ENCODE assay signal across 16 mouse cellular contexts in the genomic region with DNA sequence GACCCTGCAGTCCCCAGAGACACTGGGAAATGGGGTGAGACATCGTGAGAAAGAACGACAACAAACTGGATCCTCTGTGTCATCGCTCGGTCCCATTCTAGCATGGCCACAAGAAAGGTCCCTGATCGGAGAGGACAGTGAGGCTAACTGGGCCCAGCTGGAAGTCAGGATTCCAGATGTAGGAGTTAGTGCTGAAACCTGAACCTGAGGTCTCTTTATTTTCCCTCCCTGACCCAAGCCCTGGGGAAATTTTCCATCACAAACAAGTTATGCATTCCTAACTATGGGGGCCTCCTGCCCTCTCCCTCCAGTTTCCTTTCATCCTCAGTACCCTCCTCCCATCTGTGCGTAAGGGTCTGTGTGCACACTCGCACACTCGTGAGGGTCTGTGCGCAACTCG. TPM values are rescaled to one million over a fixed set of nuclear protein-coding genes. Genes with fewer than 3 reads are reported as not detected.
A peak's percentile ranks its signal among the peaks of the same experiment; 100 is the strongest.
DNase-seq lines count a peak whose midpoint lies in the region; ATAC-seq lines count a peak whose summit lies in the region.
"Had no signal": no experiment of that assay in that cellular context is flagged by ENCODE, and none has a peak within 500 bp of the region (broad histone marks: within the 10 kb centered on the region; RNA-seq: fewer than 3 reads in every experiment).

No protein-coding gene starts in this region.

- H3K9ac ChIP-seq in embryonic facial prominence, embryonic 15.5 days = no peak overlapping the region
- H3K9ac ChIP-seq in limb, embryonic 12.5 days (replicated peaks) = no peak overlapping the region
- H3K9ac ChIP-seq in liver, embryonic 11.5 days (ENCODE audit: low read depth, low read length) = no peak overlapping the region

- no peak for ATAC-seq in embryonic facial prominence, embryonic 15.5 days (ENCODE audit: insufficient number of reproducible peaks, low FRiP score, low TSS enrichment, low read depth)
- no peak for ATAC-seq in limb, embryonic 12.5 days (ENCODE audit: insufficient number of reproducible peaks, insufficient read depth, low FRiP score, low TSS enrichment, low read depth)
- ATAC-seq in liver, embryonic 11.5 days (replicated peaks; ENCODE audit: low FRiP score) = no peak
- ATAC-seq: hindbrain, postnatal 0 days had no signal

- 0 out of 2 replicates have a peak overlapping the region, but pooled peaks have one; percentile 6 for H3K4me2 ChIP-seq in embryonic facial prominence, embryonic 15.5 days (replicated peaks)
- H3K4me2 ChIP-seq in limb, embryonic 12.5 days = peak overlapping the region; percentile 22; the same call in 1 of the 2 replicates
- H3K4me2 ChIP-seq in liver, embryonic 11.5 days = no peak overlapping the region

- H3K4me1 ChIP-seq in embryonic facial prominence, embryonic 10.5 days = peaks cover 47% of the 10 kb centered on the region
- peaks cover 61% of the 10 kb centered on the region for H3K4me1 ChIP-seq in embryonic facial prominence, embryonic 15.5 days
- H3K4me1 ChIP-seq in limb, embryonic 12.5 days (replicated peaks) = peaks cover 34% of the 10 kb centered on the region
- H3K4me1 ChIP-seq in liver, embryonic 11.5 days (replicated peaks; ENCODE audit: control insufficient read depth, insufficient read depth, low read length) = peaks cover 23% of the 10 kb centered on the region

- 31% methylated on average over 10 of the region's 10 CpGs for WGBS in embryonic facial prominence, embryonic 10.5 days
- WGBS in embryonic facial prominence, embryonic 15.5 days = 21% methylated on average over 10 of the region's 10 CpGs
- 32% methylated on average over 10 of the region's 10 CpGs for WGBS in limb, embryonic 12.5 days
- WGBS in liver, embryonic 11.5 days = 63% methylated on average over 10 of the region's 10 CpGs

- H3K9me3 ChIP-seq in embryonic facial prominence, embryonic 10.5 days = no peaks in the 10 kb centered on the region
- no peaks in the 10 kb centered on the region for H3K9me3 ChIP-seq in embryonic facial prominence, embryonic 15.5 days (replicated peaks)
- H3K9me3 ChIP-seq in limb, embryonic 12.5 days = no peaks in the 10 kb centered on the region
- no peaks in the 10 kb centered on the region for H3K9me3 ChIP-seq in liver, embryonic 11.5 days (ENCODE audit: control insufficient read depth, low read length)

- peaks cover 30% of the 10 kb centered on the region for H3K27me3 ChIP-seq in embryonic facial prominence, embryonic 10.5 days (replicated peaks; ENCODE audit: low read depth, poor library complexity, severe bottlenecking)
- H3K27me3 ChIP-seq in embryonic facial prominence, embryonic 15.5 days = no peaks in the 10 kb centered on the region
- peaks cover 4% of the 10 kb centered on the region; the same call in 1 of the 2 replicates for H3K27me3 ChIP-seq in limb, embryonic 12.5 days
- 0 out of 2 replicates have a peak, but pooled peaks cover 4% of the 10 kb centered on the region for H3K27me3 ChIP-seq in liver, embryonic 11.5 days (replicated peaks; ENCODE audit: control insufficient read depth, insufficient read depth, low read length)

- H3K4me3 ChIP-seq in embryonic facial prominence, embryonic 10.5 days = peak overlapping the region; percentile 37; the same call in 1 of the 2 replicates
- H3K4me3 ChIP-seq in embryonic facial prominence, embryonic 15.5 days (replicated peaks) = no peak overlapping the region
- no peak overlapping the region for H3K4me3 ChIP-seq in limb, embryonic 12.5 days (replicated peaks)
- H3K4me3 ChIP-seq in liver, embryonic 11.5 days (ENCODE audit: low read depth, low read length) = no peak overlapping the region
- H3K4me3 ChIP-seq: gastrocnemius, adult 2 months; myocyte had no signal

- peak; percentile 38 for DNase-seq in kidney, adult 18-20 months
- no peak for DNase-seq in kidney, postnatal 10 days
- peak; percentile 68 for DNase-seq in embryonic facial prominence, embryonic 10.5 days (ENCODE audit: low spot score)
- no peak for DNase-seq in urinary bladder, postnatal 14 days (ENCODE audit: low spot score)
- no peak for DNase-seq in liver, embryonic 11.5 days (ENCODE audit: low spot score)
- DNase-seq: adrenal gland, adult 8-10 months; cerebellum, postnatal 14 days; gastrocnemius, adult 2 months; layer of hippocampus, adult 9-11 months; lung, adult 18-20 months; right cerebral cortex, postnatal 25 days; thymus, postnatal 4 days had no signal

- no peaks in the 10 kb centered on the region for H3K36me3 ChIP-seq in embryonic facial prominence, embryonic 10.5 days (replicated peaks)
- H3K36me3 ChIP-seq in embryonic facial prominence, embryonic 15.5 days = no peaks in the 10 kb centered on the region
- no peaks in the 10 kb centered on the region for H3K36me3 ChIP-seq in limb, embryonic 12.5 days
- H3K36me3 ChIP-seq in liver, embryonic 11.5 days (ENCODE audit: control insufficient read depth, insufficient read depth, low read length) = no peaks in the 10 kb centered on the region

- H3K27ac ChIP-seq in embryonic facial prominence, embryonic 10.5 days (replicated peaks) = peak overlapping the region; percentile 66
- peak overlapping the region; percentile 63 for H3K27ac ChIP-seq in embryonic facial prominence, embryonic 15.5 days (replicated peaks)
- H3K27ac ChIP-seq in limb, embryonic 12.5 days = peak overlapping the region; percentile 53; the same call in 1 of the 2 replicates
- no peak overlapping the region for H3K27ac ChIP-seq in liver, embryonic 11.5 days (ENCODE audit: low read depth, low read length)
- H3K27ac ChIP-seq: gastrocnemius, adult 2 months; hindbrain, postnatal 0 days had no signal

RNA-seq across cellular contexts. Expression of a gene that starts 4.3 kb away (rescaled TPM):
- polyA plus RNA-seq in embryonic facial prominence, embryonic 10.5 days (2016; fragmentation: Nextera tagmentation; extraction: Ambion mirVana) = 3.7 and 4.4 TPM in 2 replicates
- 28.7 and 30.2 TPM in 2 replicates for polyA plus RNA-seq in embryonic facial prominence, embryonic 15.5 days (2015; fragmentation: Nextera tagmentation; extraction: Ambion mirVana)
- 8.7 and 9.9 TPM in 2 replicates for polyA plus RNA-seq in limb, embryonic 12.5 days (2016; fragmentation: Nextera tagmentation; extraction: Ambion mirVana)
- polyA plus RNA-seq in liver, embryonic 11.5 days (2014; fragmentation: Nextera tagmentation; extraction: Ambion mirVana) = 9.4 and 9.9 TPM in 2 replicates

RNA-seq across cellular contexts. Expression of a gene that starts 5.8 kb away (rescaled TPM):
- polyA plus RNA-seq in embryonic facial prominence, embryonic 10.5 days (2016; fragmentation: Nextera tagmentation; extraction: Ambion mirVana) = 45.9 and 49.2 TPM in 2 replicates
- polyA plus RNA-seq in embryonic facial prominence, embryonic 15.5 days (2015; fragmentation: Nextera tagmentation; extraction: Ambion mirVana) = 64.4 and 72.6 TPM in 2 replicates
- 45.8 and 45.9 TPM in 2 replicates for polyA plus RNA-seq in limb, embryonic 12.5 days (2016; fragmentation: Nextera tagmentation; extraction: Ambion mirVana)
- polyA plus RNA-seq in liver, embryonic 11.5 days (2014; fragmentation: Nextera tagmentation; extraction: Ambion mirVana) = 59.3 and 67.8 TPM in 2 replicates

RNA-seq across cellular contexts. Expression of a gene that starts 20.9 kb away (rescaled TPM):
- polyA plus RNA-seq in embryonic facial prominence, embryonic 10.5 days (2016; fragmentation: Nextera tagmentation; extraction: Ambion mirVana) = 1,654 and 1,662 TPM in 2 replicates
- polyA plus RNA-seq in embryonic facial prominence, embryonic 15.5 days (2015; fragmentation: Nextera tagmentation; extraction: Ambion mirVana) = 823 TPM in 2 replicates
- polyA plus RNA-seq in limb, embryonic 12.5 days (2016; fragmentation: Nextera tagmentation; extraction: Ambion mirVana) = 1,183 and 1,215 TPM in 2 replicates
- polyA plus RNA-seq in liver, embryonic 11.5 days (2014; fragmentation: Nextera tagmentation; extraction: Ambion mirVana) = 843 and 854 TPM in 2 replicates

RNA-seq across cellular contexts. Expression of a gene that starts 24.1 kb away (rescaled TPM):
- 18.4 and 21.2 TPM in 2 replicates for polyA plus RNA-seq in embryonic facial prominence, embryonic 10.5 days (2016; fragmentation: Nextera tagmentation; extraction: Ambion mirVana)
- polyA plus RNA-seq in embryonic facial prominence, embryonic 15.5 days (2015; fragmentation: Nextera tagmentation; extraction: Ambion mirVana) = 12.0 and 16.1 TPM in 2 replicates
- polyA plus RNA-seq in limb, embryonic 12.5 days (2016; fragmentation: Nextera tagmentation; extraction: Ambion mirVana) = 16.9 and 19.4 TPM in 2 replicates
- polyA plus RNA-seq in liver, embryonic 11.5 days (2014; fragmentation: Nextera tagmentation; extraction: Ambion mirVana) = 19.6 and 23.3 TPM in 2 replicates

RNA-seq across cellular contexts. Expression of a gene that starts 43.9 kb away (rescaled TPM):
- polyA plus RNA-seq in embryonic facial prominence, embryonic 10.5 days (2016; fragmentation: Nextera tagmentation; extraction: Ambion mirVana) = 64.6 and 65.1 TPM in 2 replicates
- 53.2 and 55.2 TPM in 2 replicates for polyA plus RNA-seq in embryonic facial prominence, embryonic 15.5 days (2015; fragmentation: Nextera tagmentation; extraction: Ambion mirVana)
- 51.3 and 52.5 TPM in 2 replicates for polyA plus RNA-seq in limb, embryonic 12.5 days (2016; fragmentation: Nextera tagmentation; extraction: Ambion mirVana)
- 40.9 and 45.4 TPM in 2 replicates for polyA plus RNA-seq in liver, embryonic 11.5 days (2014; fragmentation: Nextera tagmentation; extraction: Ambion mirVana)

Comparison
In these comparisons a context has a peak if more than half of its experiments do, and no peak if none do; other contexts are left out.
1. DNase-seq: peak in kidney, adult 18-20 months (single experiment) and embryonic facial prominence, embryonic 10.5 days (single experiment); none in kidney, postnatal 10 days (single experiment), urinary bladder, postnatal 14 days (single experiment) and liver, embryonic 11.5 days (single experiment).